Mouse (Mus musculus): ENCODE results near the gene Trim71.

Gene Trim71

GRCm38 (mm10) chr9:114484771-114485170 lies 79.4 kb downstream of the Trim71 start:
- DNase-seq (ENCODE audit: low spot score in 2 of 2) = no peak

- DNase-seq (ENCODE audit: low spot score in 2 of 2) = no peak
Observed at GRCm38 (mm10) chr9:114480940-114481339, 83.2 kb downstream of the Trim71 start.

- no peak for DNase-seq (ENCODE audit: low spot score in 2 of 2)
Observed at GRCm38 (mm10) chr9:114477019-114477418, 87.2 kb downstream of the Trim71 start.

GRCm38 (mm10) chr9:114471892-114472291 lies 92.3 kb downstream of the Trim71 start:
- no peak for DNase-seq (ENCODE audit: low spot score in 2 of 2)

- no peak for DNase-seq (ENCODE audit: low spot score in 2 of 2)
Observed at GRCm38 (mm10) chr9:114468701-114469100, 95.5 kb downstream of the Trim71 start.

- DNase-seq (ENCODE audit: low spot score in 2 of 2) = no peak
Observed at GRCm38 (mm10) chr9:114468217-114468616, 96.0 kb downstream of the Trim71 start.

- no peak for DNase-seq (ENCODE audit: low spot score in 2 of 2)
Observed at GRCm38 (mm10) chr9:114466871-114467270, 97.3 kb downstream of the Trim71 start.

- DNase-seq (ENCODE audit: low spot score in 2 of 2) = no peak
Observed at GRCm38 (mm10) chr9:114465442-114465841, 98.7 kb downstream of the Trim71 start.

- DNase-seq (ENCODE audit: low spot score in 2 of 2) = no peak
Observed at GRCm38 (mm10) chr9:114462569-114462968, 101.6 kb downstream of the Trim71 start.

- no peak for DNase-seq (ENCODE audit: low spot score in 2 of 2)
Observed at GRCm38 (mm10) chr9:114458436-114458835, 105.7 kb downstream of the Trim71 start.
